Mouse (Mus musculus) erythroblast, embryonic 14.5 days (primary cell): ENCODE data around the gene Cerkl. TPM values are rescaled to one million over a fixed set of nuclear protein-coding genes. Genes with fewer than 3 reads are reported as not detected.

ENCODE experiments used
- H3K27me3 ChIP-seq: 2 replicates; pipeline ENCODE4 v1.6.1; 2012; ENCODE audit warnings: inconsistent platforms; ENCODE audit not compliant: control insufficient read depth
- H3K36me3 ChIP-seq: 2 replicates; pipeline ENCODE4 v1.6.1; 2012; ENCODE audit warnings: mild to moderate bottlenecking, inconsistent platforms; ENCODE audit not compliant: control insufficient read depth
- H3K4me1 ChIP-seq: 2 replicates; pipeline ENCODE4 v1.6.1; 2012; ENCODE audit warnings: inconsistent platforms; ENCODE audit not compliant: control insufficient read depth
- H3K4me3 ChIP-seq: replicated peaks from 2 replicates; pipeline ENCODE3; 2012; ENCODE audit warnings: moderate library complexity, mild to moderate bottlenecking, inconsistent platforms
- H3K9me3 ChIP-seq: 2 replicates; pipeline ENCODE4 v1.6.1; 2012; ENCODE audit warnings: low read length, inconsistent platforms, mixed read lengths; ENCODE audit not compliant: control insufficient read depth
- GATA1 ChIP-seq: IDR thresholded peaks from 2 replicates; pipeline ENCODE4 v1.6.1; 2012; ENCODE audit warnings: low read length, inconsistent platforms, mixed read lengths
- TAL1 ChIP-seq: IDR thresholded peaks from 3 replicates; pipeline ENCODE4 v1.6.1; 2012; ENCODE audit warnings: low read length, inconsistent platforms, mixed read lengths
- polyA plus RNA-seq: library from polyadenylated mRNA; stranded (reverse); fragments of >175 nt; gene quantifications from 2 replicates; pipeline ENCODE4 v1.2.3, GENCODE M21; 2012

Gene Cerkl
- polyA plus RNA-seq = 0.02 TPM in 1 of 2 replicates, not detected in the other

GRCm38 (mm10) chr2:79456575-79457349, at the start of gene Cerkl, which contains the start of gene Neurod1:
Gene Cerkl, minus strand, starts transcription at chr2:79456785.
Gene Neurod1, minus strand, starts transcription at chr2:79456751.
- TF ChIP-seq TAL1 = no peak
- TF ChIP-seq GATA1 = no peak
- Histone ChIP-seq H3K27me3 (peaks cover 76% of the 10 kb centered on the region), H3K4me1 (no peaks in the 10 kb centered on the region), H3K9me3 (no peaks in the 10 kb centered on the region), H3K36me3 (no peaks in the 10 kb centered on the region), H3K4me3 (no peak within 1 kb of the TSS)

- H3K4me3 ChIP-seq = no peak overlapping the region
- no peaks in the 10 kb centered on the region for H3K27me3 ChIP-seq
- H3K4me1 ChIP-seq = no peaks in the 10 kb centered on the region
- H3K9me3 ChIP-seq = no peaks in the 10 kb centered on the region
- no peaks in the 10 kb centered on the region for H3K36me3 ChIP-seq
- TF ChIP-seq TAL1 (no peak), GATA1 (no peak)
Measured at GRCm38 (mm10) chr2:79498990-79499755, 42.6 kb upstream of the Cerkl start.

DNA sequence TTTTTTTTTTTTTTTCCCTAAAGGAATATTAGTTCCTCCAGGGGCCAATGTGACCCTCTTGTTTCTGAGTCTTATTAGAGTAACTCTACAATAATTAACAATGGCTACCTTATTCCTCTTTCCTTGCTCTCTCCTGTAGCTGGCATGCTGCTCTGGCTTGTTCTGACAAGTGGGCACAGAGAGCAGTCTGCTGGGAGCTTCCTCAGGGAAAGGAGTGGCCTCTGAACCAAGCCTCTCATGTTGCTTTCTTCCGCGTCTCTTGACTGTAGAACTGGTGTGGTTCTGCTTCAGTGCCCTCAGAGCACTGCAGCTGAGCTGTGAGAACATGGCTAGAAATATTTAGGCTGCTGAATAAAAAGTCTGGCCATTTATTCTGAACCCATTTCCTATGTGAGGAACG, 28.5 kb upstream of the Cerkl start:
- Histone ChIP-seq H3K4me3 (no peak overlapping the region), H3K9me3 (no peaks in the 10 kb centered on the region), H3K27me3 (no peaks in the 10 kb centered on the region), H3K4me1 (no peaks in the 10 kb centered on the region), H3K36me3 (no peaks in the 10 kb centered on the region)
- TF ChIP-seq TAL1 (no peak), GATA1 (no peak)

- no peaks in the 10 kb centered on the region for H3K27me3 ChIP-seq
- no peak for TF ChIP-seq GATA1
- TF ChIP-seq TAL1 = no peak
- H3K9me3 ChIP-seq = no peaks in the 10 kb centered on the region
- no peak overlapping the region for H3K4me3 ChIP-seq
- H3K36me3 ChIP-seq = no peaks in the 10 kb centered on the region
- H3K4me1 ChIP-seq = no peaks in the 10 kb centered on the region
Measured at GRCm38 (mm10) chr2:79482511-79482910, 25.9 kb upstream of the Cerkl start.

- H3K9me3 ChIP-seq = no peaks in the 10 kb centered on the region
- no peak overlapping the region for H3K4me3 ChIP-seq
- H3K27me3 ChIP-seq = peaks cover 35% of the 10 kb centered on the region
- no peaks in the 10 kb centered on the region for H3K36me3 ChIP-seq
- TF ChIP-seq TAL1 = no peak
- TF ChIP-seq GATA1 = no peak
- H3K4me1 ChIP-seq = no peaks in the 10 kb centered on the region
Measured at GRCm38 (mm10) chr2:79462411-79462810, 5.8 kb upstream of the Cerkl start.

- H3K36me3 ChIP-seq = no peaks in the 10 kb centered on the region
- H3K4me1 ChIP-seq = no peaks in the 10 kb centered on the region
- peaks cover 41% of the 10 kb centered on the region for H3K27me3 ChIP-seq
- TF ChIP-seq GATA1 (no peak), TAL1 (no peak)
- no peaks in the 10 kb centered on the region for H3K9me3 ChIP-seq
- no peak overlapping the region for H3K4me3 ChIP-seq
Measured at GRCm38 (mm10) chr2:79461861-79462260, 5.3 kb upstream of the Cerkl start.

- H3K27me3 ChIP-seq = peaks cover 53% of the 10 kb centered on the region
- H3K36me3 ChIP-seq = no peaks in the 10 kb centered on the region
- TF ChIP-seq GATA1 (no peak), TAL1 (no peak)
- H3K9me3 ChIP-seq = no peaks in the 10 kb centered on the region
- H3K4me3 ChIP-seq = no peak overlapping the region
- no peaks in the 10 kb centered on the region for H3K4me1 ChIP-seq
Measured at GRCm38 (mm10) chr2:79460586-79460985, 4.0 kb upstream of the Cerkl start.

- no peaks in the 10 kb centered on the region for H3K36me3 ChIP-seq
- no peaks in the 10 kb centered on the region for H3K4me1 ChIP-seq
- TF ChIP-seq TAL1 (no peak), GATA1 (no peak)
- H3K4me3 ChIP-seq = no peak overlapping the region
- peaks cover 58% of the 10 kb centered on the region for H3K27me3 ChIP-seq
- no peaks in the 10 kb centered on the region for H3K9me3 ChIP-seq
Measured at GRCm38 (mm10) chr2:79460107-79460506, 3.5 kb upstream of the Cerkl start.
